Mouse (Mus musculus) stomach, embryonic 16.5 days (tissue): ENCODE data around the gene Vipas39. TPM values are rescaled to one million over a fixed set of nuclear protein-coding genes. Genes with fewer than 3 reads are reported as not detected.

Experiments used
- ATAC-seq: fragments of 200-750 bp; cut with Nextera tagmentation; 2 replicates; pipeline ENCODE4 v1.8.0; 2017; ENCODE audit warnings: moderate number of reproducible peaks, moderate TSS enrichment; ENCODE audit not compliant: insufficient read depth, low FRiP score
- H3K27ac ChIP-seq: fragments of 300-500 bp; sonication (generic); 2 replicates; pipeline ENCODE4 v1.5.1; 2014; ENCODE audit warnings: low read length
- H3K27me3 ChIP-seq: fragments of 300-500 bp; sonication (generic); 2 replicates; pipeline ENCODE4 v1.6.1; 2014; ENCODE audit warnings: low read length, control low read depth, mixed read lengths; ENCODE audit not compliant: control insufficient read depth, insufficient read depth
- H3K36me3 ChIP-seq: fragments of 300-500 bp; sonication (generic); 2 replicates; pipeline ENCODE4 v1.6.1; 2014; ENCODE audit warnings: low read length; ENCODE audit not compliant: control insufficient read depth, insufficient read depth
- H3K4me1 ChIP-seq: fragments of 300-500 bp; sonication (generic); 2 replicates; pipeline ENCODE4 v1.6.1; 2014; ENCODE audit warnings: low read length, control low read depth, mixed read lengths; ENCODE audit not compliant: control insufficient read depth, insufficient read depth
- H3K4me2 ChIP-seq: fragments of 300-500 bp; sonication (generic); 2 replicates; pipeline ENCODE4 v1.6.1; 2014; ENCODE audit warnings: low read depth, low read length, mixed read lengths
- H3K4me3 ChIP-seq: fragments of 300-500 bp; sonication (generic); replicated peaks from 2 replicates; pipeline ENCODE4 v1.5.1; 2014; ENCODE audit warnings: mild to moderate bottlenecking, low read length
- H3K9ac ChIP-seq: fragments of 300-500 bp; sonication (generic); 2 replicates; pipeline ENCODE4 v1.6.1; 2014; ENCODE audit warnings: low read length
- H3K9me3 ChIP-seq: fragments of 300-500 bp; sonication (generic); replicated peaks from 2 replicates; pipeline ENCODE4 v1.6.1; 2016; ENCODE audit warnings: low read length, control low read depth; ENCODE audit not compliant: control insufficient read depth
- WGBS: fragments of 180-500 bp; shearing (Covaris S2); extraction: QIAGEN DNeasy Blood & Tissue Kit; methylation state at CpG from one replicate; pipeline ENCODE4 v1.1.7; 2014; 5-methylcytosine and 5-hydroxymethylcytosine counted together
- polyA plus RNA-seq: library from polyadenylated mRNA; unstranded; fragments of >200 nt; fragmentation: Nextera tagmentation; extraction: Ambion mirVana; gene quantifications from 2 replicates; pipeline ENCODE4 v1.2.1, GENCODE M21; 2015

Vipas39 gene
- polyA plus RNA-seq, 1 experiment from 2014 or later: 36.3 TPM

DNA sequence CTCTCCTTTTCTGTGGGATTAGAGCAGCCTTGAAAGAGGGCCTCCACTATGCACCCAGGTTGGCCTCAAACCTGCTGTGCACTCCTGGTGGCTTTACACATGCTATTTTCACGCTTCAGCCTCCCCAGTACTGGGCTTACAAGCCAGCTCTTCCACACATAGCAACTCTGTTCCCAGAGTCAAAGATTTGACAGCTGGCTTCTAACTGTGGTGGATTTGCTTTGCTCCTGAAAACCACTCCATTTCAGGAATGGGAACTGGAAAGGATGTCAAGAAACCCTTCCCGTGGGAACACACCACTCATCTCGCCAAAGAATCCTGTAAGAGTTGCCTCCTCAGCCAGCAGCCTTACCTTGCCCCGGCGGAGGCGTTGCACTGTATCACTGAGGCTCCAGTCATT is 12.2 kb downstream of the Vipas39 start:
- Histone ChIP-seq H3K27me3 (no peaks in the 10 kb centered on the region), H3K4me2 (no peak overlapping the region), H3K4me1 (no peaks in the 10 kb centered on the region), H3K4me3 (no peak overlapping the region), H3K9ac (no peak overlapping the region), H3K9me3 (no peaks in the 10 kb centered on the region), H3K27ac (no peak overlapping the region), H3K36me3 (peaks cover 33% of the 10 kb centered on the region)
- WGBS: 93% methylated on average over 6 of the region's 6 CpGs
- no peak for ATAC-seq

DNA sequence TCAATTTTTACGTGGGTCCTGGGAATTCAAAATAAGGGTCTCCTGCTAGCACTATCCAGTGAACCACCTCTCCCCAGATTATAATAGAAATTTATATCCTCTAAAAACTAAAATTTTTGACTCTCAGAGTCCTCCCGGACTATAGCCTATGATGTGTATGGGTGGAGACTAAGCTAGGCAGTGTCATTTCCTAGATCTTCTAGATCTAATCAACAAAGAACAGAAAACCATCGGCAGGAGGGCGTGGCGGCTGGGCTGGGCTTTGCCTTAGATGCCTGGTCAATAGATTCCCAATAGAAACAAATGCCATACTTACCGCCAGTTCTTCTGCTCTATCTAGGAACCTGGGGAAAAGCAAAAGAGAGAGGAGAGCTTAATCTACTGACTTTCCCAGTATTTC is 15.9 kb downstream of the Vipas39 start:
- H3K9me3 ChIP-seq: no peaks in the 10 kb centered on the region
- 84% methylated on average over 6 of the region's 6 CpGs for WGBS
- no peak for ATAC-seq

DNA sequence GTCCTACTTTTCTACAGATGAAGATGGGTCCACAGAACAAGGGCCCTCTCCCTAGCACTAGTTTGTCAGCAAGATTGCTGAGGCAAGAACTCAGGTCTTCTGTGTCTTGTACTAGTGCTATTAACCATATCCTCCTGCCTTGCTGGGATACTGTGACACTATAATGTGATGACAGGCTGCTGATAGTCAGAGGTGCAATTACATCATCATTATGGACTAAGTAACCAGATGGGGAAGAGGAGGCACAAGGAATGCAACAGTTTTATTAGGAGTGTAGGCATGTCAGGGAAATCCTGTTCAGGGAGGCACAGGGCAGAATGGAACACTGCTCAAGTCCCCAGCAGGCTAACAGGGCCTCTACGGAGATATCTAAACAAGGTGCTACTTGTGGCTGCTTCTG is 27.4 kb downstream of the Vipas39 start, which contains the start of gene Noxred1:
Gene Noxred1 (minus strand): TSS at position 101 of the 400 bp plus-strand sequence.
- peaks cover 5% of the 10 kb centered on the region; the same call in 1 of the 2 replicates for H3K36me3 ChIP-seq

More for the DNA sequence above, 15.9 kb downstream of the Vipas39 start:
- no peak overlapping the region for H3K4me2 ChIP-seq
- no peaks in the 10 kb centered on the region for H3K4me1 ChIP-seq
- peaks cover 35% of the 10 kb centered on the region for H3K36me3 ChIP-seq
- no peak overlapping the region for H3K4me3 ChIP-seq
- no peaks in the 10 kb centered on the region for H3K27me3 ChIP-seq
- no peak overlapping the region for H3K27ac ChIP-seq
- H3K9ac ChIP-seq: no peak overlapping the region

DNA sequence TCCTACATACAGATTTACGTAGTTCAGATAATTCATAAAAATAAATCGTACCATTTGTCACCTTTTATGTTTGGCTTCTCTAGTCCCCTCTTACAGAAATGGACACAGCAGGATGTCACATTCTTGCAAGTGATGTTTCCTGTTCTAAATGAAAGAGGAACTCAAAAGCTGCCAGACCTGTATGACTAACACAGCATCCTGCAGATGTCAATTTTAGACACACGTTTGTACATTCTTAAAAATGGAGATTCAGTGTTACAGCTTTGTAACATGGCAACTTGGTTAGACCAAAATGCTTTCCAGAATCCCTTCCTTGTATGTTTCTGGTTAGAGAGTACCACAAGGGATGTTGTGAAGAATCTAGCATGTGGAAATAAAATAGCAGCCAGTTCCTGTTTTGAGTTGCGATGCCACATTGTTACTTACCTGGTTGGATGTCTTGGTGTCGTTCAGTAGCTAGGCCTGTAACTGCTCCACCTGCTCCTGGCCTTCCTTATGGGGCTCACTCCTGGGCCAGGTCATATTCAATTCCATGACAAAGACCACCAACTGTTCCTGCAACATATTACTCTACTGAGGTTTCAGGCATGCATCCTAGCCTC is 29.1 kb downstream of the Vipas39 start:
- Histone ChIP-seq H3K9ac (no peak overlapping the region), H3K4me3 (no peak overlapping the region), H3K27ac (no peak overlapping the region), H3K4me2 (no peak overlapping the region), H3K36me3 (peaks cover 5% of the 10 kb centered on the region; the same call in 1 of the 2 replicates), H3K4me1 (no peaks in the 10 kb centered on the region), H3K9me3 (no peaks in the 10 kb centered on the region), H3K27me3 (no peaks in the 10 kb centered on the region)
- 76% methylated on average over 5 of the region's 5 CpGs for WGBS
- no peak for ATAC-seq

More for the DNA sequence above, 27.4 kb downstream of the Vipas39 start, which contains the start of gene Noxred1:
- Histone ChIP-seq H3K9me3 (no peaks in the 10 kb centered on the region), H3K4me1 (no peaks in the 10 kb centered on the region), H3K4me3 (no peak within 1 kb of the TSS), H3K9ac (no peak within 1 kb of the TSS), H3K27ac (no peak within 1 kb of the TSS), H3K27me3 (no peaks in the 10 kb centered on the region), H3K4me2 (no peak within 1 kb of the TSS)
- 96% methylated on average over 1 of the region's 1 CpGs for whole genome bisulfite sequencing
- no peak for ATAC-seq

DNA sequence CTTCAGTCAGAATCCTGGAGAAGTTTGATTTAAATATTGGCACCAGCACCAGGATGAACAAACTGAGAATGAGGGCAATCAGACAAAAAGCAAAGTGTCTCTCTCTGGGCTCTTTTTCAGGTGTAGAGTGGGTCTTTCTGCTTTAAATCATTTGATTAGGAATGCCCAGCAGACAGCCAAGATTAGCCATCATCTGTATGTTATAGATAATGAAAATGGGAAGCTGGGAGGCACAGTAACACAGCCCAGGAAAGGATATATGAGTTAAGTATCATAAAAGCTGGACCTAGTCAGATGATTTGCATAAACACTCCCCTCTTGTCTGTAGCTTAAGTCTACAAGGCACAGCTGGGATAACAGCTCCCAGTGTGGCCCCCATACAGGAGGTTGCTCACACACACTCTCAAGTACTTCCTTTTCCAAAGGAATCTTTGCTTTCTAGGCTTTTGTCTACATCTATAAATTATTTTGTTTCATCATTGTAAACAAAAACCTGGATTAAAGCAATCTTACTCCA is 35.6 kb downstream of the Vipas39 start:
- Histone ChIP-seq H3K4me1 (no peaks in the 10 kb centered on the region), H3K36me3 (no peaks in the 10 kb centered on the region), H3K9ac (no peak overlapping the region), H3K4me2 (no peak overlapping the region), H3K4me3 (no peak overlapping the region), H3K27ac (no peak overlapping the region), H3K27me3 (no peaks in the 10 kb centered on the region), H3K9me3 (no peaks in the 10 kb centered on the region)
- ATAC-seq: no peak

DNA sequence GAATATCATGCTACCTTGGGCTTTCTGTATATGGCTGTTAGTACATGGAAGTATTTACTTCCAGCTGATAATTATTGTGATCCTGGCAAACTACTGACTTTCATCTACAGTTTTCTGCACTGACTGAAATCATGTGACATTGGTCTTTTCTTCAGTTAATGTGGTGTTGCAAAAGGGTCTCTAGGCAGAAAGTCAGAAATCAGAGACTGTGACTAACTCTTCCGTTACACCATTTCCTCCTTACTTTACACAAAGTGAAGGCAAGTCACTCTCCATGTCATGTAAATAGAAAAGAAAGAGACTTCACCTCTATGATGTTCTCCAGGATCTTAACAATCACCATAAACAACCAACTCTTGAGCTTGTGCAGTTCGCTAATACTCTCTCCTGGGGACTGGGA is 36.4 kb downstream of the Vipas39 start:
- no peak for ATAC-seq
- Histone ChIP-seq H3K36me3 (no peaks in the 10 kb centered on the region), H3K9me3 (no peaks in the 10 kb centered on the region), H3K4me3 (no peak overlapping the region), H3K4me2 (no peak overlapping the region), H3K27ac (no peak overlapping the region), H3K9ac (no peak overlapping the region), H3K4me1 (no peaks in the 10 kb centered on the region), H3K27me3 (no peaks in the 10 kb centered on the region)
- WGBS: 83% methylated on average over 2 of the region's 2 CpGs

DNA sequence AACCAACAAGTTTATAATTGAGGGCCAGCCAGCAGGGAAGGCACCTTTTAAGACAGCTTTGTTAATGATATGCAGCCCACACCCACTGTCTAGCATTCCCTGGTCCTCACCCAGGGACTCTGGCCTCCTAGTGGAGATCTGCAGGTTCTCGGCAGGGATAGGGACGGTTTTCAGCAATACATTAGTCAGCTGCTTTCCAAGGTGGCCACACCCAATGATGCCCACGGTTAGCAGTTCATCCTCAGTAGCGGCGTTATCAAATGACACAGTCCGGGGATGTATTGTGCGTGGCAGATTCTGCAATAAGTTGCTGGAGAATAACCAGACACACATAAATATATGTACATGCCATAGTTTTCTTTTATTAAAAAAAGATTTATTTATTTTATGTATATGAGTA is 39.3 kb downstream of the Vipas39 start:
- H3K27me3 ChIP-seq: no peaks in the 10 kb centered on the region
- H3K36me3 ChIP-seq: no peaks in the 10 kb centered on the region
- WGBS: 67% methylated on average over 7 of the region's 7 CpGs
- H3K9ac ChIP-seq: no peak overlapping the region
- H3K4me2 ChIP-seq: no peak overlapping the region
- no peak overlapping the region for H3K4me3 ChIP-seq
- no peaks in the 10 kb centered on the region for H3K4me1 ChIP-seq
- no peak overlapping the region for H3K27ac ChIP-seq
- H3K9me3 ChIP-seq: no peaks in the 10 kb centered on the region
- no peak for ATAC-seq

DNA sequence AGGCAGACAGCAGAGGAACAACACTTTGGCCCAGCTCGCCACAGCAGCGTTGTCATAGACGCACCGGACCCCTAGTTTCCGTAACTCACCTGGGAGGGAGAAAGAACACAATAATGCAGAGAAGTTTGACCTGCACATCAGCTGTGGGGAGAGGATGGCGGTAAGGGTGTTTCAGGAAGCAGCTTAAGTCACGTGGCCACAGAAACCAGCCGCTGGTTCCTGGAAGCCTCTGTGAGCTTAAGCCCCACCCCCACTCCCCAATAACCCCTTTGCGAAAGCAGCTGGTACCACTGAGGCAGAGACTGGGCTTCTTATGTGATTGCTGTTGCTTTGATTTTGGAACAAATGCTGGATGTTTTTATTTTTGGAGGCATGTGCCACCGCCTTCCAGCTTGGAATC is 41.1 kb downstream of the Vipas39 start:
- no peak for ATAC-seq
- H3K27ac ChIP-seq: no peak overlapping the region
- H3K9me3 ChIP-seq: no peaks in the 10 kb centered on the region
- no peak overlapping the region for H3K9ac ChIP-seq
- no peak overlapping the region for H3K4me3 ChIP-seq
- H3K27me3 ChIP-seq: no peaks in the 10 kb centered on the region
- H3K4me1 ChIP-seq: no peaks in the 10 kb centered on the region
- H3K36me3 ChIP-seq: no peaks in the 10 kb centered on the region
- WGBS: 66% methylated on average over 10 of the region's 10 CpGs
- no peak overlapping the region for H3K4me2 ChIP-seq

DNA sequence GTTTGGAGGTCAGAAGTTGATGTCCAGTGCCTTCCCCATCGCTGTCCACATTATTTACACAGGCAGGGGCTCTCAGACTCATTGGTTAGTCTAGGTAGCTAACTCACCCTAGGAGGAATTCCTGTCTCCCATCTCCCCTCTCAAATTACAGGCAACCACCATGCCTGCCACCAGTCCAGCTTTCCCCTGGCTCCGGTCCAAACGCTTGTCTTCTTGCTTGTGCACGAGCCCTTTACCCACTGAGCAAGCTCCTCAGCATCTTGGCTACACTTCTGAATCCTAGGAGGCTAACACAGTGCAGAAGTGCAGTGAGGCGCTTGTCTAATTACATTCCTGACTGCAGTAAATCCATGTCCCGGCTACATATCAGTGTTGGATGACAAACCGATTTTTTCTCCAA is 46.7 kb downstream of the Vipas39 start:
- H3K4me1 ChIP-seq: no peaks in the 10 kb centered on the region
- no peak overlapping the region for H3K4me2 ChIP-seq
- H3K4me3 ChIP-seq: no peak overlapping the region
- no peaks in the 10 kb centered on the region for H3K9me3 ChIP-seq
- no peak overlapping the region for H3K27ac ChIP-seq
- no peak for ATAC-seq
- H3K27me3 ChIP-seq: no peaks in the 10 kb centered on the region
- H3K36me3 ChIP-seq: no peaks in the 10 kb centered on the region
- H3K9ac ChIP-seq: no peak overlapping the region
- 53% methylated on average over 7 of the region's 7 CpGs for WGBS
